Mouse (Mus musculus) heart, embryonic 13.5 days (tissue): Measurements from ENCODE around the gene Slc39a9. TPM values are rescaled to one million over a fixed set of nuclear protein-coding genes. Genes with fewer than 3 reads are reported as not detected.

Source experiments
- ATAC-seq: fragments of 200-750 bp; cut with Nextera tagmentation; 2 replicates; pipeline ENCODE4 v1.8.0; 2017; ENCODE audit warnings: moderate TSS enrichment; ENCODE audit not compliant: insufficient number of reproducible peaks, low FRiP score, low TSS enrichment; ENCODE audit errors: extremely low read depth
- H3K27ac ChIP-seq: fragments of 300-500 bp; sonication (generic); replicated peaks from 2 replicates; pipeline ENCODE4 v1.5.1; 2015; ENCODE audit warnings: moderate library complexity, mild to moderate bottlenecking, inconsistent platforms
- H3K27me3 ChIP-seq: fragments of 300-500 bp; sonication (generic); replicated peaks from 2 replicates; pipeline ENCODE4 v1.6.1; 2015; ENCODE audit warnings: mild to moderate bottlenecking, inconsistent platforms
- H3K36me3 ChIP-seq: fragments of 300-500 bp; sonication (generic); 2 replicates; pipeline ENCODE4 v1.6.1; 2015; ENCODE audit warnings: mild to moderate bottlenecking, inconsistent platforms
- H3K4me1 ChIP-seq: fragments of 300-500 bp; sonication (generic); 2 replicates; pipeline ENCODE4 v1.6.1; 2015; ENCODE audit warnings: inconsistent platforms
- H3K4me2 ChIP-seq: fragments of 300-500 bp; sonication (generic); 2 replicates; pipeline ENCODE4 v1.6.1; 2015; ENCODE audit warnings: inconsistent platforms, mild to moderate bottlenecking, moderate library complexity
- H3K4me3 ChIP-seq: fragments of 300-500 bp; sonication (generic); 2 replicates; pipeline ENCODE4 v1.5.1; 2015; ENCODE audit warnings: moderate library complexity, mild to moderate bottlenecking, inconsistent platforms
- H3K9ac ChIP-seq: fragments of 300-500 bp; sonication (generic); 2 replicates; pipeline ENCODE4 v1.6.1; 2015; ENCODE audit warnings: inconsistent platforms, mild to moderate bottlenecking, moderate library complexity
- H3K9me3 ChIP-seq: fragments of 300-500 bp; sonication (generic); 2 replicates; pipeline ENCODE4 v1.6.1; 2016; ENCODE audit warnings: inconsistent platforms
- WGBS: fragments of 180-500 bp; shearing (Covaris S2); methylation state at CpG from one replicate; pipeline ENCODE4 v1.1.7; 2015; ENCODE audit warnings: mixed read lengths; 5-methylcytosine and 5-hydroxymethylcytosine counted together
- polyA plus RNA-seq: library from polyadenylated mRNA; unstranded; fragments of >200 nt; fragmentation: Nextera tagmentation; extraction: Ambion mirVana; gene quantifications from 2 replicates; pipeline ENCODE4 v1.2.1, GENCODE M21; 2015

Slc39a9 gene
- polyA plus RNA-seq, 1 experiment from 2014 or later, result 15.9 TPM

DNA sequence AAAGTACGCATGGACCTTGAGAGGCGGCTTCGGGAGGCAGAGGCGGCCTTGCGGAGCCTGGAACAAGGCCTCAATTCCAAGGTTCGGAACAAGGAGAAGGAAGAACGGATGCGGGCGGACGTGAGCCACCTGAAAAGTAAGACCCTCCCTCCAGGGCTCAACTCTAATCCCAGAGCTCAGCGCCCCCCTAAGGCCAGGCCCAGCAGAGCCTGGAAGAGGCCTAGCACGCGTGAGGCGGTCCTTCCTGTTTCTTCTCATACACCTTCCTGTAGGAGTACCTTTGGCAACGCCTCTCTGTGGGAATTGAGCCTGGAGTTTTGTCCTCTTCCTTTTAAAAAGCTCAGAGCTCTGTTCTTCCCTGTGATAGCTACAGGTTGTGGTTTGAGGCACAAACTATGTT is 77.8 kb downstream of the Slc39a9 start:
- H3K36me3 ChIP-seq, result no peaks in the 10 kb centered on the region
- ATAC-seq, result no peak
- WGBS, result 70% methylated on average over 15 of the region's 15 CpGs

DNA sequence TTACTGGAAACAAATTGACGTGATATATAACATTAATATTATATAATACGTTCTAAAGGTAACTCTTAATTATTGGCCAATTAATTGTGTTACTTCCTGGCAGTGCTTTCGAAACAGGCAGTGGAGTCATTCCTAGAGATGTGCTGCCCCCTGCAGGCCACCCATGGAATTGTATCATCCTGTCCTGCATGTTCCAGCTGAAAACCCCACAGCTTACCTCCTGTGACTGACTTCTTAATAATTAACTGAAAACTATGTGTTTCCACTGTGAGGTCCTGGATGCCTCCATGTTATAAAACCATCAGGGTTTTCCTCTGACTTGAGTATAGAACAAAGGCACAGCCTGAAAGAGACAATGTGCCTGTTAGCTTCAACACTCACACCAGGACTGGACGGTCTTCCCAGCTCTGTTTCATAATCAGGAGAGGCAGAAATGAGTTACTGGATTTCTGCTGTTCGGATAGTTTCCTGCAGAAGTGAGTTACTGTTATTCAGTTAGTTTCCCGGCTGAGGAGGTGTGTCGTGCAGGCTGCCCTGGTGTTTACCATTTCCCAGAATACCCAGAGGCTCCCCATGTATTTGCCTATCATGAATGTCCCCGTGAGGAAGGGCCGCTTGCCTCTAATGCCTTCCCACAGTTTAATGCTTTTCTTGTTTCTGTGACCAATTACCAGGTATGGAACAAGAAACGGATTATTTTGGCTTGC is 81.3 kb downstream of the Slc39a9 start:
- 27% methylated on average over 10 of the region's 10 CpGs for WGBS
- H3K36me3 ChIP-seq, result no peaks in the 10 kb centered on the region

More for the DNA sequence above, 77.8 kb downstream of the Slc39a9 start:
- Histone ChIP-seq H3K27ac (no peak overlapping the region), H3K4me1 (peaks cover under 1% of the 10 kb centered on the region), H3K4me2 (no peak overlapping the region), H3K4me3 (no peak overlapping the region), H3K9me3 (no peaks in the 10 kb centered on the region), H3K27me3 (peaks cover 24% of the 10 kb centered on the region), H3K9ac (no peak overlapping the region)

DNA sequence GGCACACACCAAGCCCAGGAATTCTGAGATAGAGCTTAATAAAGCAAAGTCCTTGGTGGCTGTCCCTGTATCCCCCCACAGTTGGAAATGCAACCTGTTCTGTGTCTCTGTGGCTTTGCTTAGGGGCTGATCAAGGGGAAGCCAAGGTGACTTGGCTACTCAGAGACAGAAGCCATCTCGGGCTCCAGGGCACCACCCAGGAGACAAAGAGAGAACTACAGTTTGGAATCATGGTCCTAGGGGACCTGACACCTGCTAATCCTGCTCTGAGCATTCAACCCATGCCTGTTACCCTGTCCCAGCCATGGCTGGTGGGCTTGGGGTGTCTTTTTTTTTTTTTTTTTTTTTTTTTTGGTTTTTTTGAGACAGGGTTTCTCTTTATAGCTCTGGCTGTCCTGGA is 84.5 kb downstream of the Slc39a9 start:
- peaks cover 29% of the 10 kb centered on the region for H3K27me3 ChIP-seq
- no peak overlapping the region for H3K4me3 ChIP-seq
- H3K4me2 ChIP-seq, result no peak overlapping the region
- H3K27ac ChIP-seq, result no peak overlapping the region
- no peak for ATAC-seq
- WGBS, result 23% methylated on average over 1 of the region's 1 CpGs
- no peaks in the 10 kb centered on the region for H3K36me3 ChIP-seq
- no peak overlapping the region for H3K9ac ChIP-seq
- no peaks in the 10 kb centered on the region for H3K4me1 ChIP-seq
- no peaks in the 10 kb centered on the region for H3K9me3 ChIP-seq

More for the DNA sequence above, 81.3 kb downstream of the Slc39a9 start:
- Histone ChIP-seq H3K27me3 (peaks cover 40% of the 10 kb centered on the region), H3K27ac (no peak overlapping the region), H3K9ac (peak overlapping the region; percentile 37; the same call in 1 of the 2 replicates), H3K9me3 (no peaks in the 10 kb centered on the region), H3K4me2 (no peak overlapping the region), H3K4me1 (no peaks in the 10 kb centered on the region), H3K4me3 (no peak overlapping the region)
- ATAC-seq, result no peak

DNA sequence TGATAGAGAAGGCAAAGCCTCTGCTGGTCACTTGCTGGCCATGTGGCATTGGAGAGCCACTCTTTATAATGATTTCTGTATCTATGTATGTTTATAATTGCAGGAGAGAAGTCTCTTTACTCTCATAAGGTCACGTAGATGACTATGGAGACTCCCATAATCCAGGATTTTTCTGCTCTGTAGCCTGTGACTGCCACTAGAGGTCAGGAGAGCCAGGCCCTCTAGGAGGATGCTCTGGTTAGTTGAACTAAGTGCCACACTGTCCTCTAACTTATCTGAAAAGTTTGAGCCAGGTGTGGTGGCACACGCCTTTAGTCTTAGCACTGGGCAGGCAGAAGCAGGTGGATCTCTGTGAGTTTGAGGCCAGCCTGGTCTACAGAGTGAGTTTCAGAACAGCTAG is 85.1 kb downstream of the Slc39a9 start:
- Histone ChIP-seq H3K9me3 (no peaks in the 10 kb centered on the region), H3K9ac (no peak overlapping the region), H3K27me3 (peaks cover 29% of the 10 kb centered on the region), H3K4me2 (no peak overlapping the region), H3K4me1 (no peaks in the 10 kb centered on the region), H3K27ac (no peak overlapping the region), H3K36me3 (no peaks in the 10 kb centered on the region), H3K4me3 (no peak overlapping the region)
- 21% methylated on average over 2 of the region's 2 CpGs for WGBS
- no peak for ATAC-seq

DNA sequence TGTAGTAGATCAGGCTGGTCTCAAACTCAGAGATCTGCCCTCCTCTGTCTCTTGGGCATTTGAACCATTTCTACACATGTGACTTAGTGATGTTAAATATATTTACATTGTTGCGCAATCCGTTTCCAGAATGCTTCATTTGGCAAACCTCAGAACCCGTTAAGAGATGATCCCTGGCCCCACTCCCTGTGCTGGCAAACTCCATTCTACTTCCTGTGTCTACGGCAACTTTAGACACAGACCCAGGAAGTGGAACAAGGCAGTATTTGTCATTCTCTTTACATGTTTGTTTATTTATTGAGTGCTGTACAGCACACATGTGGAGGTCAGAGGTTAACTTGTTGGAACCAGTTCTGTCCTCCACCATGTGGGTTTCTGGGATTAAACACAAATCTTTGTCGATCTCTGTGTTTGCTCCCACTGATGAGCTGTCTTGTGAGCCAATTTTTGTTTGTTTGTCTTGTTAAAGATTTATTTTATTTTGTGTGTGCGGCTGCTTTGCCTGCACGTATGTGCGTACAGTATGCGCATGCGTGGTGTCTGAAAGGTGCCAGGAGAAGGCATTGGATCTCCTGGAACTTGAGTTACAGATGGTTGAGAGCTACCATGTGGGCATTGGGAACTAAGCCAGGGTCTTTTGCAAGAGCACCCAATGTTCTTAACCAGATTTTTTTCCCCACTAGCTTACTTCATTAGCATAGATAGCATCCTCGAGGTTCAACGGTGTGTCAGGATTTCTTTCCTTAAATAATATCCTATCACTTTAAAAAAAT is 86.3 kb downstream of the Slc39a9 start:
- H3K27ac ChIP-seq, result no peak overlapping the region
- WGBS, result 76% methylated on average over 12 of the region's 12 CpGs
- ATAC-seq, result no peak

DNA sequence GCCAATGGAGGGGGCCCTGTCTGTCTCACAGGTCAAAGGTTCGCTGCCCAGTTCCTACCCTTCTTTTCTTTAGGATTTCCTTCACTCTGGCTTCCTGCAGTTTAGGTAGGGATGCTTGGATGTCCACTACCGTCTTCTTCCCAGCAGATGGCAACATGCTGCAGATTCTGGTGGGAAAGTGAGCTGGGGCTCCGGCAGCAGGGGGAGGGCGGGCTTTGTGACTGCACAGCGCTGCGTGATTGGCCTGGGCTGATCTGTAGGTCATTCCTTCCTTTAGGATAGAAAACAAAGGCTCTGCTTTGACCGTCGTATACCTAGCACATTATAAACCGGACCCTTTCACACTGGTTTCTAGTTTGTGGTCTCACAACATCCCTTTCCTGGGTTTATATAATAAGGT is 86.9 kb downstream of the Slc39a9 start:
- no peak overlapping the region for H3K9ac ChIP-seq
- H3K27me3 ChIP-seq, result peaks cover 26% of the 10 kb centered on the region
- H3K4me1 ChIP-seq, result no peaks in the 10 kb centered on the region
- 5% methylated on average over 9 of the region's 9 CpGs for WGBS
- no peak overlapping the region for H3K4me3 ChIP-seq
- peak overlapping the region; percentile 55 for H3K4me2 ChIP-seq
- ATAC-seq, result no peak; the same call in 1 of the 2 replicates
- no peaks in the 10 kb centered on the region for H3K36me3 ChIP-seq
- no peak overlapping the region for H3K27ac ChIP-seq
- no peaks in the 10 kb centered on the region for H3K9me3 ChIP-seq

More for the DNA sequence above, 86.3 kb downstream of the Slc39a9 start:
- H3K27me3 ChIP-seq, result peaks cover 29% of the 10 kb centered on the region
- no peak overlapping the region for H3K4me2 ChIP-seq
- no peak overlapping the region for H3K4me3 ChIP-seq
- no peak overlapping the region for H3K9ac ChIP-seq
- no peaks in the 10 kb centered on the region for H3K4me1 ChIP-seq
- H3K36me3 ChIP-seq, result no peaks in the 10 kb centered on the region
- no peaks in the 10 kb centered on the region for H3K9me3 ChIP-seq

Other genes starting within 250 kb of the Slc39a9 start
- 9.2 and 10.6 TPM in 2 replicates for gene Dcaf5, start 207.3 kb upstream of the Slc39a9 start, polyA plus RNA-seq
- gene Exd2, start 180.8 kb upstream of the Slc39a9 start, polyA plus RNA-seq, result 16.6 and 16.9 TPM in 2 replicates
- gene Galnt16, start 125.6 kb upstream of the Slc39a9 start, polyA plus RNA-seq, result 3.2 and 3.7 TPM in 2 replicates
- gene Erh, start 458 bp downstream of the Slc39a9 start, polyA plus RNA-seq, result 165 and 195 TPM in 2 replicates
- 0.57 and 0.78 TPM in 2 replicates for gene Plekhd1, start 48.7 kb downstream of the Slc39a9 start, polyA plus RNA-seq
- 0.03 TPM in 1 of 2 replicates, not detected in the other for gene Ccdc177, start 116.8 kb downstream of the Slc39a9 start, polyA plus RNA-seq
- 13.6 and 14.3 TPM in 2 replicates for gene Susd6, start 146.6 kb downstream of the Slc39a9 start, polyA plus RNA-seq